Mouse (Mus musculus): ENCODE results near the gene Tbx3. TPM values are rescaled to one million over a fixed set of nuclear protein-coding genes. Genes with fewer than 3 reads are reported as not detected.

The Tbx3 gene
- polyA plus RNA-seq, 1 experiment from 2014 or later = 37.5 TPM

GRCm38 (mm10) chr5:119673716-119674605 lies 3.5 kb downstream of the Tbx3 start:
- Histone ChIP-seq H3K27ac (ENCODE audit: low read length) (peak overlapping the region; percentile 49; the same call in 1 of the 2 replicates), H3K4me1 (ENCODE audit: control insufficient read depth, insufficient read depth, low read length) (peaks cover 18% of the 10 kb centered on the region)

GRCm38 (mm10) chr5:119674606-119675330 lies 4.3 kb downstream of the Tbx3 start:
- Histone ChIP-seq H3K4me3 (ENCODE audit: low read length) (peak overlapping the region; percentile 72), H3K4me1 (ENCODE audit: control insufficient read depth, insufficient read depth, low read length) (peaks cover 10% of the 10 kb centered on the region), H3K4me2 (ENCODE audit: low read depth, low read length) (peak overlapping the region; percentile 92), H3K9me3 (ENCODE audit: control insufficient read depth, low read length) (no peaks in the 10 kb centered on the region), H3K27ac (ENCODE audit: low read length) (peak overlapping the region; percentile 49), H3K9ac (ENCODE audit: low read depth, low read length) (peak overlapping the region; percentile 69), H3K27me3 (replicated peaks; ENCODE audit: control insufficient read depth, insufficient read depth, low read length) (no peaks in the 10 kb centered on the region), H3K36me3 (ENCODE audit: control insufficient read depth, insufficient read depth, low read length) (0 out of 2 replicates have a peak, but pooled peaks cover 3% of the 10 kb centered on the region)
- no peak for ATAC-seq
- 33% methylated on average over 12 of the region's 12 CpGs for WGBS

More at GRCm38 (mm10) chr5:119673716-119674605, 3.5 kb downstream of the Tbx3 start:
- H3K4me3 ChIP-seq (ENCODE audit: low read length) = peak overlapping the region; percentile 72
- ATAC-seq = no peak
- H3K9ac ChIP-seq (ENCODE audit: low read depth, low read length) = peak overlapping the region; percentile 69
- H3K36me3 ChIP-seq (ENCODE audit: control insufficient read depth, insufficient read depth, low read length) = 0 out of 2 replicates have a peak, but pooled peaks cover 3% of the 10 kb centered on the region
- H3K27me3 ChIP-seq (replicated peaks; ENCODE audit: control insufficient read depth, insufficient read depth, low read length) = no peaks in the 10 kb centered on the region
- 16% methylated on average over 22 of the region's 22 CpGs for WGBS
- H3K9me3 ChIP-seq (ENCODE audit: control insufficient read depth, low read length) = no peaks in the 10 kb centered on the region
- peak overlapping the region; percentile 92 for H3K4me2 ChIP-seq (ENCODE audit: low read depth, low read length)

GRCm38 (mm10) chr5:119676245-119676644 lies 5.8 kb downstream of the Tbx3 start:
- 34% methylated on average over 2 of the region's 2 CpGs for WGBS
- H3K27ac ChIP-seq (ENCODE audit: low read length) = no peak overlapping the region
- peak overlapping the region; percentile 72 for H3K4me3 ChIP-seq (ENCODE audit: low read length)
- peak overlapping the region; percentile 92 for H3K4me2 ChIP-seq (ENCODE audit: low read depth, low read length)
- peak overlapping the region; percentile 69 for H3K9ac ChIP-seq (ENCODE audit: low read depth, low read length)
- no peaks in the 10 kb centered on the region for H3K9me3 ChIP-seq (ENCODE audit: control insufficient read depth, low read length)
- no peak for ATAC-seq
- peaks cover 9% of the 10 kb centered on the region for H3K36me3 ChIP-seq (ENCODE audit: control insufficient read depth, insufficient read depth, low read length)
- 0 out of 2 replicates have a peak, but pooled peaks cover 2% of the 10 kb centered on the region for H3K27me3 ChIP-seq (replicated peaks; ENCODE audit: control insufficient read depth, insufficient read depth, low read length)
- H3K4me1 ChIP-seq (ENCODE audit: control insufficient read depth, insufficient read depth, low read length) = peaks cover 16% of the 10 kb centered on the region

- Histone ChIP-seq H3K27ac (ENCODE audit: low read length) (no peak overlapping the region), H3K4me1 (ENCODE audit: control insufficient read depth, insufficient read depth, low read length) (peaks cover 25% of the 10 kb centered on the region), H3K9me3 (ENCODE audit: control insufficient read depth, low read length) (no peaks in the 10 kb centered on the region), H3K36me3 (ENCODE audit: control insufficient read depth, insufficient read depth, low read length) (peaks cover 13% of the 10 kb centered on the region), H3K9ac (ENCODE audit: low read depth, low read length) (0 out of 2 replicates have a peak overlapping the region, but pooled peaks have one; percentile 6), H3K4me3 (ENCODE audit: low read length) (no peak overlapping the region), H3K27me3 (replicated peaks; ENCODE audit: control insufficient read depth, insufficient read depth, low read length) (0 out of 2 replicates have a peak, but pooled peaks cover 6% of the 10 kb centered on the region), H3K4me2 (ENCODE audit: low read depth, low read length) (no peak overlapping the region)
- ATAC-seq = no peak
- WGBS = 59% methylated on average over 5 of the region's 5 CpGs
Measured at GRCm38 (mm10) chr5:119678516-119678915, 8.0 kb downstream of the Tbx3 start.

GRCm38 (mm10) chr5:119679084-119679483 lies 8.6 kb downstream of the Tbx3 start:
- peaks cover 13% of the 10 kb centered on the region for H3K36me3 ChIP-seq (ENCODE audit: control insufficient read depth, insufficient read depth, low read length)
- no peak overlapping the region for H3K27ac ChIP-seq (ENCODE audit: low read length)
- 0 out of 2 replicates have a peak, but pooled peaks cover 6% of the 10 kb centered on the region for H3K27me3 ChIP-seq (replicated peaks; ENCODE audit: control insufficient read depth, insufficient read depth, low read length)
- no peak overlapping the region for H3K4me3 ChIP-seq (ENCODE audit: low read length)
- peaks cover 25% of the 10 kb centered on the region for H3K4me1 ChIP-seq (ENCODE audit: control insufficient read depth, insufficient read depth, low read length)
- H3K9ac ChIP-seq (ENCODE audit: low read depth, low read length) = no peak overlapping the region
- no peak overlapping the region for H3K4me2 ChIP-seq (ENCODE audit: low read depth, low read length)
- ATAC-seq = no peak
- H3K9me3 ChIP-seq (ENCODE audit: control insufficient read depth, low read length) = no peaks in the 10 kb centered on the region

GRCm38 (mm10) chr5:119679614-119680328 lies 9.3 kb downstream of the Tbx3 start:
- Histone ChIP-seq H3K4me1 (ENCODE audit: control insufficient read depth, insufficient read depth, low read length) (peaks cover 25% of the 10 kb centered on the region), H3K9ac (ENCODE audit: low read depth, low read length) (peak overlapping the region; percentile 57), H3K27ac (ENCODE audit: low read length) (no peak overlapping the region), H3K4me2 (ENCODE audit: low read depth, low read length) (peak overlapping the region; percentile 39), H3K9me3 (ENCODE audit: control insufficient read depth, low read length) (no peaks in the 10 kb centered on the region), H3K36me3 (ENCODE audit: control insufficient read depth, insufficient read depth, low read length) (peaks cover 13% of the 10 kb centered on the region), H3K27me3 (replicated peaks; ENCODE audit: control insufficient read depth, insufficient read depth, low read length) (0 out of 2 replicates have a peak, but pooled peaks cover 6% of the 10 kb centered on the region), H3K4me3 (ENCODE audit: low read length) (peak overlapping the region; percentile 29)
- WGBS = 63% methylated on average over 10 of the region's 10 CpGs
- no peak for ATAC-seq

- Histone ChIP-seq H3K27ac (ENCODE audit: low read length) (peak overlapping the region; percentile 31; the same call in 1 of the 2 replicates), H3K4me2 (ENCODE audit: low read depth, low read length) (peak overlapping the region; percentile 39), H3K36me3 (ENCODE audit: control insufficient read depth, insufficient read depth, low read length) (peaks cover 12% of the 10 kb centered on the region), H3K9ac (ENCODE audit: low read depth, low read length) (peak overlapping the region; percentile 57), H3K4me3 (ENCODE audit: low read length) (peak overlapping the region; percentile 29), H3K27me3 (replicated peaks; ENCODE audit: control insufficient read depth, insufficient read depth, low read length) (0 out of 2 replicates have a peak, but pooled peaks cover 6% of the 10 kb centered on the region), H3K4me1 (ENCODE audit: control insufficient read depth, insufficient read depth, low read length) (peaks cover 25% of the 10 kb centered on the region), H3K9me3 (ENCODE audit: control insufficient read depth, low read length) (no peaks in the 10 kb centered on the region)
- ATAC-seq = peak; percentile 15
- 46% methylated on average over 61 of the region's 62 CpGs for WGBS
Measured at GRCm38 (mm10) chr5:119680329-119681010, 10.0 kb downstream of the Tbx3 start.

GRCm38 (mm10) chr5:119681011-119681832 lies 10.8 kb downstream of the Tbx3 start:
- no peaks in the 10 kb centered on the region for H3K9me3 ChIP-seq (ENCODE audit: control insufficient read depth, low read length)
- H3K36me3 ChIP-seq (ENCODE audit: control insufficient read depth, insufficient read depth, low read length) = peaks cover 10% of the 10 kb centered on the region
- peak overlapping the region; percentile 29 for H3K4me3 ChIP-seq (ENCODE audit: low read length)
- WGBS = 42% methylated on average over 8 of the region's 8 CpGs
- H3K4me2 ChIP-seq (ENCODE audit: low read depth, low read length) = peak overlapping the region; percentile 39
- H3K4me1 ChIP-seq (ENCODE audit: control insufficient read depth, insufficient read depth, low read length) = peaks cover 25% of the 10 kb centered on the region
- no peak for ATAC-seq
- H3K27me3 ChIP-seq (replicated peaks; ENCODE audit: control insufficient read depth, insufficient read depth, low read length) = 0 out of 2 replicates have a peak, but pooled peaks cover 6% of the 10 kb centered on the region
- H3K9ac ChIP-seq (ENCODE audit: low read depth, low read length) = peak overlapping the region; percentile 57
- H3K27ac ChIP-seq (ENCODE audit: low read length) = peak overlapping the region; percentile 31

All from intestine, embryonic 16.5 days (tissue).